Mouse (Mus musculus) megakaryocyte, embryonic 14.5 days (primary cell): ENCODE measurements around the gene Pold4. TPM values are rescaled to one million over a fixed set of nuclear protein-coding genes. Genes with fewer than 3 reads are reported as not detected.

Experiments used
- H3K27me3 ChIP-seq: replicated peaks from 2 replicates; pipeline ENCODE3; 2012; ENCODE audit warnings: inconsistent platforms
- H3K36me3 ChIP-seq: replicated peaks from 2 replicates; pipeline ENCODE3; 2012; ENCODE audit warnings: low read length, inconsistent platforms, mixed read lengths
- H3K4me1 ChIP-seq: 2 replicates; pipeline ENCODE4 v1.6.1; 2012; ENCODE audit warnings: inconsistent platforms
- H3K4me3 ChIP-seq: replicated peaks from 2 replicates; pipeline ENCODE3; 2012; ENCODE audit warnings: moderate library complexity, mild to moderate bottlenecking, inconsistent platforms
- H3K9me3 ChIP-seq: 2 replicates; pipeline ENCODE4 v1.6.1; 2012; ENCODE audit warnings: inconsistent platforms
- FLI1 ChIP-seq: IDR thresholded peaks from 2 replicates; pipeline ENCODE4 v1.6.1; 2012; ENCODE audit warnings: low read length, inconsistent platforms, mixed read lengths
- GATA1 ChIP-seq: IDR thresholded peaks from 3 replicates; pipeline ENCODE4 v1.6.1; 2012; ENCODE audit warnings: mixed read lengths, low read length, inconsistent platforms, borderline replicate concordance
- polyA plus RNA-seq: library from polyadenylated mRNA; stranded (reverse); fragments of >175 nt; gene quantifications from 2 replicates; pipeline ENCODE4 v1.2.3, GENCODE M21; 2012; ENCODE audit warnings: low replicate concordance; ENCODE audit not compliant: insufficient read depth

Pold4 gene
- 67.5 and 91.7 TPM in 2 replicates for polyA plus RNA-seq

GRCm38 (mm10) chr19:4231253-4232185, at the start of gene Pold4:
Pold4 (plus strand) TSS chr19:4231899.
- Histone ChIP-seq H3K4me1 (peaks cover 74% of the 10 kb centered on the region), H3K36me3 (peaks cover 10% of the 10 kb centered on the region)

GRCm38 (mm10) chr19:4183689-4184088, 48.0 kb upstream of the Pold4 start:
- peaks cover 77% of the 10 kb centered on the region for H3K4me1 ChIP-seq

More at GRCm38 (mm10) chr19:4231253-4232185, at the start of gene Pold4:
- H3K27me3 ChIP-seq = peaks cover 15% of the 10 kb centered on the region
- no peak for TF ChIP-seq GATA1
- TF ChIP-seq FLI1 = no peak
- H3K4me3 ChIP-seq = peak within 1 kb of the TSS; percentile 95
- no peaks in the 10 kb centered on the region for H3K9me3 ChIP-seq

GRCm38 (mm10) chr19:4184976-4185975, 46.4 kb upstream of the Pold4 start:
- TF ChIP-seq GATA1 (no peak), FLI1 (no peak)
- peaks cover 89% of the 10 kb centered on the region for H3K4me1 ChIP-seq
- H3K9me3 ChIP-seq = no peaks in the 10 kb centered on the region
- peaks cover 47% of the 10 kb centered on the region for H3K36me3 ChIP-seq
- H3K4me3 ChIP-seq = peak overlapping the region; percentile 89
- H3K27me3 ChIP-seq = peaks cover 2% of the 10 kb centered on the region

More at GRCm38 (mm10) chr19:4183689-4184088, 48.0 kb upstream of the Pold4 start:
- Histone ChIP-seq H3K9me3 (no peaks in the 10 kb centered on the region), H3K36me3 (peaks cover 37% of the 10 kb centered on the region), H3K27me3 (peaks cover 2% of the 10 kb centered on the region), H3K4me3 (no peak overlapping the region)
- TF ChIP-seq FLI1 (no peak), GATA1 (no peak)

- Histone ChIP-seq H3K36me3 (peaks cover 45% of the 10 kb centered on the region), H3K27me3 (no peaks in the 10 kb centered on the region), H3K9me3 (no peaks in the 10 kb centered on the region), H3K4me1 (peaks cover 89% of the 10 kb centered on the region), H3K4me3 (no peak overlapping the region)
- TF ChIP-seq GATA1 (no peak), FLI1 (no peak)
These were observed 44.4 kb upstream of the Pold4 start for GRCm38 (mm10) chr19:4187303-4187702.

- Histone ChIP-seq H3K9me3 (no peaks in the 10 kb centered on the region), H3K36me3 (peaks cover 47% of the 10 kb centered on the region), H3K4me3 (no peak overlapping the region), H3K27me3 (no peaks in the 10 kb centered on the region), H3K4me1 (peaks cover 88% of the 10 kb centered on the region)
- no peak for TF ChIP-seq FLI1
- TF ChIP-seq GATA1 = no peak
These were observed 42.6 kb upstream of the Pold4 start for GRCm38 (mm10) chr19:4189051-4189620.

- Histone ChIP-seq H3K36me3 (peaks cover 60% of the 10 kb centered on the region), H3K4me1 (peaks cover 88% of the 10 kb centered on the region)
These were observed 40.8 kb upstream of the Pold4 start, which contains the start of gene Tbc1d10c for GRCm38 (mm10) chr19:4190831-4191334. Tbc1d10c (minus strand) TSS chr19:4191284.

GRCm38 (mm10) chr19:4191528-4192250, 40.0 kb upstream of the Pold4 start, which contains the start of gene Ppp1ca:
Ppp1ca (plus strand) TSS chr19:4192065.
- no peaks in the 10 kb centered on the region for H3K9me3 ChIP-seq
- H3K4me1 ChIP-seq = peaks cover 88% of the 10 kb centered on the region
- TF ChIP-seq FLI1 (no peak), GATA1 (no peak)
- H3K4me3 ChIP-seq = peak within 1 kb of the TSS; percentile 98
- peaks cover 68% of the 10 kb centered on the region for H3K36me3 ChIP-seq
- no peaks in the 10 kb centered on the region for H3K27me3 ChIP-seq

More at GRCm38 (mm10) chr19:4190831-4191334, 40.8 kb upstream of the Pold4 start, which contains the start of gene Tbc1d10c:
- Histone ChIP-seq H3K27me3 (no peaks in the 10 kb centered on the region), H3K4me3 (peak within 1 kb of the TSS; percentile 98), H3K9me3 (no peaks in the 10 kb centered on the region)
- TF ChIP-seq GATA1 (no peak), FLI1 (no peak)

- no peak for TF ChIP-seq GATA1
- TF ChIP-seq FLI1 = no peak
- Histone ChIP-seq H3K4me3 (peak overlapping the region; percentile 98), H3K4me1 (peaks cover 88% of the 10 kb centered on the region), H3K36me3 (peaks cover 69% of the 10 kb centered on the region), H3K27me3 (no peaks in the 10 kb centered on the region), H3K9me3 (no peaks in the 10 kb centered on the region)
These were observed 39.3 kb upstream of the Pold4 start for GRCm38 (mm10) chr19:4192251-4192985.
